Mouse (Mus musculus) testis, adult 2 months (tissue): ENCODE measurements around the gene Gm3415. TPM values are rescaled to one million over a fixed set of nuclear protein-coding genes. Genes with fewer than 3 reads are reported as not detected.

ENCODE experiments used
- H3K27ac ChIP-seq: fragments of 200-500 bp; 2 replicates; pipeline ENCODE4 v1.5.1; 2012; ENCODE audit warnings: low read depth, low read length; ENCODE audit not compliant: control insufficient read depth, insufficient read depth
- H3K27me3 ChIP-seq: fragments of 200-500 bp; 2 replicates; pipeline ENCODE4 v1.6.1; 2012; ENCODE audit warnings: mild to moderate bottlenecking, low read length, moderate library complexity; ENCODE audit not compliant: control insufficient read depth, insufficient read depth
- H3K36me3 ChIP-seq: fragments of 200-500 bp; 2 replicates; pipeline ENCODE4 v1.6.1; 2012; ENCODE audit warnings: mild to moderate bottlenecking, low read length; ENCODE audit not compliant: control insufficient read depth, insufficient read depth
- H3K4me1 ChIP-seq: fragments of 200-500 bp; 2 replicates; pipeline ENCODE4 v1.6.1; 2012; ENCODE audit warnings: low read length; ENCODE audit not compliant: control insufficient read depth, insufficient read depth
- H3K4me3 ChIP-seq: fragments of 200-500 bp; 2 replicates; pipeline ENCODE4 v1.5.1; 2012; ENCODE audit warnings: low read depth, mild to moderate bottlenecking, low read length, moderate library complexity, mixed read lengths; ENCODE audit not compliant: control insufficient read depth
- CTCF ChIP-seq: fragments of 200-500 bp; IDR thresholded peaks from 2 replicates; pipeline ENCODE4 v1.5.1; 2012; ENCODE audit warnings: low read depth, mild to moderate bottlenecking, inconsistent platforms, low read length, moderate library complexity; ENCODE audit not compliant: control insufficient read depth, insufficient read depth, insufficient replicate concordance
- POLR2A ChIP-seq: fragments of 200-500 bp; IDR thresholded peaks from 2 replicates; pipeline ENCODE4 v1.6.1; 2012; ENCODE audit warnings: low read depth, mild to moderate bottlenecking, inconsistent platforms, low read length, moderate library complexity; ENCODE audit not compliant: control insufficient read depth
- polyA plus RNA-seq: library from polyadenylated mRNA; depleted of rRNA; stranded (reverse); fragments of >200 nt; gene quantifications from 2 replicates; pipeline ENCODE4 v1.2.3, GENCODE M21; 2012; rRNA removed

Gene Gm3415
- polyA plus RNA-seq, 1 experiment = 40.1 TPM

DNA sequence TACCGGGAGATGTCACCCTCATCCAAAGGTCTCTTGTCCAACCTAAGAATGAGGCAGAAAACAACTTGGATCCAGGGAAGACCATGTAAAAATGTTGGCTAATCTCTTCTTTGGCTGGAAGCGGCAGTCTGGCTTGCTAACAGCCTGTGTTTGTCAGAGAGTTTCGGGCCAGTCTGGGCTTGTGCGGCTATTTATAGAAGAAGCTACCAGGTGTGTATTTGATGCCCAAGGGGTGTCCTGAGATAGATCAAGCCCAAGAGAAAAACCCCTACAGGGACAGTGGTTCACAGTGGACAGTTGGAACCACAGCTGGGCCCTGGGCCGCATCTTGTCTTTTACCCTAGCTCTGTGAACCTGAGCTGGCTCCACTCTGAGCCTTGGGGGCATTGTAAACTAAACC is 51.0 kb downstream of the Gm3415 start:
- H3K4me1 ChIP-seq = no peaks in the 10 kb centered on the region
- TF ChIP-seq CTCF (no peak), POLR2A (no peak)
- H3K27me3 ChIP-seq = no peaks in the 10 kb centered on the region
- H3K4me3 ChIP-seq = no peak overlapping the region
- no peaks in the 10 kb centered on the region for H3K36me3 ChIP-seq
- H3K27ac ChIP-seq = no peak overlapping the region

DNA sequence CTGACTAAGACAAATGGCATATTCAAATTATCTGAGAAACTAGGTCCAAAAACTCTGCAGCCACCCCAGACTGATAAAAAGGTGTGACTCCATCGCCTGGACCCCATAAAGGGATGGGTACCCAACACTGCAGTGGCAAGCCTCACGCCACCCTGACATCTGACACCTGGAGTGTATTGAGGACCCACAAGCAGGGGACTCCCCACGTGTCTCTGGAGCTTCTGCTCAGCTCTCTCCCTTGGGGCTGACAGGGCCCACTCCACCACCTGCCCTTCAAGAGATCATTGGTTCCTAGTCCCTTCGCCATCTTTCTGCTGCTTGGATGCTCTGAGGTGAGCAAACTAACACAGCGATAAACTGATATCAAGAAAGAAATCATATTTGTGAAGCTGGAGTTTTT is 51.9 kb downstream of the Gm3415 start:
- Histone ChIP-seq H3K27ac (no peak overlapping the region), H3K4me3 (no peak overlapping the region), H3K4me1 (no peaks in the 10 kb centered on the region), H3K27me3 (no peaks in the 10 kb centered on the region), H3K36me3 (no peaks in the 10 kb centered on the region)
- no peak for TF ChIP-seq CTCF
- no peak for TF ChIP-seq POLR2A

Other genes with a start within 250 kb of the Gm3415 start
- gene Wasf3, start 171.2 kb upstream of the Gm3415 start, polyA plus RNA-seq = 5.0 and 5.3 TPM in 2 replicates
- gene Gm6408, start 74.2 kb upstream of the Gm3415 start, polyA plus RNA-seq = 14.2 and 14.7 TPM in 2 replicates
- 54.1 and 57.5 TPM in 2 replicates for gene Gm6370, start 64.8 kb upstream of the Gm3415 start, polyA plus RNA-seq
- gene 4930449I24Rik, start 53.7 kb upstream of the Gm3415 start, polyA plus RNA-seq = 35.5 and 37.4 TPM in 2 replicates
- gene Gm3402, start 42.0 kb upstream of the Gm3415 start, polyA plus RNA-seq = 43.3 and 48.5 TPM in 2 replicates
- 30.0 and 34.6 TPM in 2 replicates for gene Gm3404, start 30.3 kb upstream of the Gm3415 start, polyA plus RNA-seq
- gene Gm3409, start 18.5 kb upstream of the Gm3415 start, polyA plus RNA-seq = 25.7 and 27.9 TPM in 2 replicates
- gene Gpr12, start 29.1 kb downstream of the Gm3415 start, polyA plus RNA-seq = not detected in 2 replicates
- gene Usp12, start 238.9 kb downstream of the Gm3415 start, polyA plus RNA-seq = 23.7 and 27.7 TPM in 2 replicates